Mouse (Mus musculus) limb, embryonic 14.5 days (tissue): ENCODE measurements around the gene Rdh9. TPM values are rescaled to one million over a fixed set of nuclear protein-coding genes. Genes with fewer than 3 reads are reported as not detected.
"Not testable (repeated sequence)": the region's sequence is repeated elsewhere in the genome, so short reads cannot be mapped to it uniquely, and the experiment has no call there.

Source experiments
- ATAC-seq: fragments of 200-750 bp; cut with Nextera tagmentation; 2 replicates; pipeline ENCODE4 v1.8.0; 2017; ENCODE audit warnings: low read depth, moderate number of reproducible peaks, moderate TSS enrichment; ENCODE audit not compliant: low FRiP score
- DNase-seq: peaks from one replicate; pipeline ENCODE4 v3.0.0-alpha.2; 2015; ENCODE audit warnings: low spot score
- H3K27ac ChIP-seq: fragments of 300-500 bp; sonication (generic); replicated peaks from 2 replicates; pipeline ENCODE4 v1.5.1; 2014; ENCODE audit warnings: low read depth, mild to moderate bottlenecking, low read length, moderate library complexity, mixed read lengths
- H3K27me3 ChIP-seq: fragments of 300-500 bp; sonication (generic); 2 replicates; pipeline ENCODE4 v1.6.1; 2014; ENCODE audit warnings: low read length, mixed read lengths; ENCODE audit not compliant: control insufficient read depth, insufficient read depth
- H3K36me3 ChIP-seq: fragments of 300-500 bp; sonication (generic); 2 replicates; pipeline ENCODE4 v1.6.1; 2014; ENCODE audit warnings: mild to moderate bottlenecking, low read length, moderate library complexity, mixed read lengths; ENCODE audit not compliant: control insufficient read depth, insufficient read depth
- H3K4me1 ChIP-seq: fragments of 300-500 bp; sonication (generic); 2 replicates; pipeline ENCODE4 v1.6.1; 2014; ENCODE audit warnings: antibody characterized with exemption, low read length, mixed read lengths; ENCODE audit not compliant: control insufficient read depth, insufficient read depth
- H3K4me2 ChIP-seq: fragments of 300-500 bp; sonication (generic); replicated peaks from 2 replicates; pipeline ENCODE4 v1.6.1; 2014; ENCODE audit warnings: low read depth, mild to moderate bottlenecking, low read length, moderate library complexity; ENCODE audit not compliant: severe bottlenecking
- H3K4me3 ChIP-seq: fragments of 300-500 bp; sonication (generic); replicated peaks from 2 replicates; pipeline ENCODE4 v1.5.1; 2014; ENCODE audit warnings: low read length
- H3K9ac ChIP-seq: fragments of 300-500 bp; sonication (generic); 2 replicates; pipeline ENCODE4 v1.6.1; 2014; ENCODE audit warnings: mild to moderate bottlenecking, low read depth, low read length, moderate library complexity; ENCODE audit not compliant: severe bottlenecking
- H3K9me3 ChIP-seq: fragments of 300-500 bp; sonication (generic); 2 replicates; pipeline ENCODE4 v1.6.1; 2016; ENCODE audit warnings: low read length; ENCODE audit not compliant: control insufficient read depth
- POLR2A ChIP-seq: fragments of 200-500 bp; IDR thresholded peaks from 2 replicates; pipeline ENCODE4 v1.8.0; 2012; ENCODE audit warnings: inconsistent platforms, mild to moderate bottlenecking, moderate library complexity, borderline replicate concordance; ENCODE audit not compliant: insufficient read depth, insufficient read length; ENCODE audit errors: extremely low read depth
- WGBS: fragments of 180-500 bp; shearing (Covaris S2); extraction: QIAGEN DNeasy Blood & Tissue Kit; methylation state at CpG from one replicate; pipeline ENCODE4 v1.1.7; 2014; 5-methylcytosine and 5-hydroxymethylcytosine counted together
- polyA plus RNA-seq, 2 experiments: library from polyadenylated mRNA; depleted of rRNA in 1 of 2; stranded (reverse) in 1 of 2; unstranded in 1 of 2; fragments of >200 nt; fragmentation: Nextera tagmentation in 1 of 2; extraction: Ambion mirVana in 1 of 2; gene quantifications; 2 replicates each; pipeline versions ENCODE4 v1.2.1 to v1.2.3; 2012 to 2014

Gene Rdh9
- polyA plus RNA-seq, 2 experiments = 0.33 TPM; not detected in 1

DNA sequence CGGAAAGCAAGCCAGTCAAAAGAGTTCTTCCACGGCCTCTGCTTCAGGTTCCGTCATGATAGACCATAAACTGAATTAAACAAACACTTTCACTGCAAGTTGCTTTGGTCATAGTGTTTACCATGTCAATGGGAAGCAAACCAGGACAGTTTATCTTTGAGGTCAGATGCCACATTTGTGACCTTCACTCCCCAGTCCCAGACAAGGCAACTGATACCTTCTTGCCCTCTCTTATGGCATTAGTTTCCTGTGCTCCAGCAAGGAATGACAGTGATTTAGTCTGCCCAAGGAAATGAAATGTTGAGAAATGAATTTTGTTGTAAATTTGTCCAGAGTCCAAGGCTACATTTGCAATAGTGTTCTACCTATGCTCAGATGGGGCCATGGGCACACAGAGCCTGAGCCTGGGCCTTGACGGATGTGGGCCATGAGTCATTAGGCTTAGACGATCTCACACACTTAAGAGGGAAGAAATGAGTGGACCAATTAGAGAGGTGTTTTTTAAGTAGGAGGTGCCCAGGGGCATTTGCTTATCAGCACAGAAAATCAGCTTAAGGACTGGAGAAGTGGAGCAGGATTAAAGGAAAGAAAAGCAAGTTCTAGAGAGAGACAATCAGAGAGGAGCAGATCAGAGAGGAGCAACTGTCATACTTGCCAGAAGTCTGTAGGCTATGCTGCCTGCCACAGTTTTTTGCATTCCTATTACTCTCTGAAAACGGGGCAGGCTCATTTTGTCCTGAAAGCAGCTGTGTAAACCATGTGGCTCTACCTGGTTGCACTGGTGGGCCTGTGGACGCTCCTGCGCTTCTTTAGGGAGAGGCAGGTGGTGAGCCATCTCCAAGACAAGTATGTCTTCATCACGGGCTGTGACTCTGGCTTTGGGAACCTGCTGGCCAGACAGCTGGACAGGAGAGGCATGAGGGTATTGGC lies 16.7 kb upstream of the Rdh9 start, which contains the start of the genes Rdh1 and Rdh16f1:
TSS of gene Rdh1 (plus strand) at position 541 of the 930 bp plus-strand sequence.
TSS of gene Rdh16f1 (plus strand) at position 607 of the 930 bp plus-strand sequence.
- Histone ChIP-seq H3K4me1 (no peaks in the 10 kb centered on the region; the same call in 1 of the 2 replicates), H3K4me2 (no peak within 1 kb of the TSS), H3K36me3 (no peaks in the 10 kb centered on the region), H3K27ac (no peak within 1 kb of the TSS), H3K4me3 (no peak within 1 kb of the TSS), H3K9ac (no peak within 1 kb of the TSS), H3K9me3 (no peaks in the 10 kb centered on the region), H3K27me3 (no peaks in the 10 kb centered on the region)
- 50% methylated on average over 9 of the region's 9 CpGs for WGBS
- TF ChIP-seq POLR2A = no peak
- ATAC-seq (no peak), DNase-seq (no peak)

DNA sequence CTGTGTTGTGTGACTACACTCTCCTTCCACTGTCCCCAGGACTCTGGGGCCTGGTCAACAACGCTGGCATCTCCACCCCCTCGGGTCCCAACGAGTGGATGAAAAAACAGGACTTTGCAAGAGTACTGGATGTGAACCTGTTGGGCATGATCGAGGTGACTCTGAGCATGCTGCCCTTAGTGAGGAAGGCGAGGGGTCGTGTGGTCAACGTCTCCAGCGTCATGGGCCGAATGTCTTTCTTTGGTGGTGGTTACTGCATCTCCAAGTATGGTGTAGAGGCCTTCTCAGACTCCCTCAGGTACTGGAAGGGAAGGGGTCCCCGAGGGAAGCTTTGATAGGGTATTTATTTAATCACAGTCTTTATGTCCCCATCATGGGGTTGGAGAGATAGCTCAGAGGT lies 13.3 kb upstream of the Rdh9 start:
- not testable (repeated sequence) for H3K4me3 ChIP-seq, DNase-seq, H3K9ac ChIP-seq, H3K27me3 ChIP-seq, H3K4me2 ChIP-seq, H3K27ac ChIP-seq, ATAC-seq, H3K4me1 ChIP-seq, H3K36me3 ChIP-seq, H3K9me3 ChIP-seq
- WGBS = 88% methylated on average over 10 of the region's 10 CpGs

DNA sequence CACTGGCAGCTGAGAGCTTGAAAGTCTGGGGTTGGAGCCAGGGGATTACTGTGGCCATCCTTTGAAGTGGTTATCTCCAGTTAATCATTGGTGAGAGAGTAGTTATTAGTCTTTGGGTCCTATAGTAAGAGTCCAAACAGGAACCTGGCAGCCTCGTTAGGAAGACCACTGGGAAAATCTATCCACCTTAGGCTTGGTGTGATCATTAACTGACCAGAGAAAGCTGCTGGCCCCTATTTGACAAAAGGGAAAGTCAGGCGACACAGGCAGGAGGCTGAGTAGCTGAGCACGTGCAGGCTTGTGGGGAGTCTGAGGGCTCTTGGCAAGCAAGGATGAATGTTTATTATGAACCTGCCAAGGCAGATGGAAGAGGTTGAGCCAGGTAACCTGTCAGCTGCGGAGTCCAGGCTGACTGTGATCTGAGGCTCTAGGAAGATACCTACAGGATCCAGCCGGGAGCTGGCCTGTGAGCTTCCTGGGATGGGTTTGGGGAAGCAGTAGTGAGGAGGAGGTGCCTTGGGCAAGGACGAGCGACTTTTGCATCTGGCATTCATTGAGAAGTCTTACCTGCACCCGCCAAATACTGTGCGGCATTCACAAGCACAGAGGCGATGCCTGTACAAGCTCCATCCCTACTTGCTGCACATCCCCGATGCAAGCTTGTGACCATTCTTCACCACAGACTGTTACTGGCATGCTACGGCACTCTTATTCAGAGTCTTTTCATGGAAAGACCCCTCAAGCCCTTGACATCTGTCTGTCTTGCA lies 12.1 kb upstream of the Rdh9 start:
- Histone ChIP-seq H3K27ac (no peak overlapping the region), H3K9ac (no peak overlapping the region), H3K9me3 (no peaks in the 10 kb centered on the region), H3K4me2 (no peak overlapping the region), H3K27me3 (no peaks in the 10 kb centered on the region), H3K36me3 (no peaks in the 10 kb centered on the region), H3K4me3 (no peak overlapping the region), H3K4me1 (no peaks in the 10 kb centered on the region)
- ATAC-seq (no peak), DNase-seq (no peak)
- no peak for TF ChIP-seq POLR2A
- 61% methylated on average over 12 of the region's 12 CpGs for WGBS

DNA sequence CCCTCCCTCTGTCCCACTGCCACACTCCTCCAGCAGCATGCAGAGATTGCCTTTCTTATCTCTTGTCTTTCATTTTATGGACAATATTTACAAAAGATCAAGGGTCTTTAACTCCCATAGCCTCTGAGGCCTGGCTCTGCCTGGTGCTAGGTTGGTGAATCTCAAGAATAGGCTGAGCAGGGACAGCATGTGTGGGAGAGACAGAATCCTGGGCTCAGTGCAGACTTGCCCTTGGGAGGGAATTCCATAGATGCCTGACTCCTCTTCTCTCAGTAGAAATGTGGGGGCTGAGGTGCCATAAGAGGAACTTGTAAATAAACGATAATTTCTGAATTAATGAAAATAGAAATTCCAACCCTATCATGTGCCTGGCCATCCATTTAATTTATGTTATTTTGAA lies 9.6 kb upstream of the Rdh9 start:
- no peaks in the 10 kb centered on the region for H3K4me1 ChIP-seq
- H3K27me3 ChIP-seq = no peaks in the 10 kb centered on the region
- 71% methylated on average over 1 of the region's 1 CpGs for WGBS
- no peaks in the 10 kb centered on the region for H3K36me3 ChIP-seq
- ATAC-seq = no peak
- no peak overlapping the region for H3K27ac ChIP-seq
- DNase-seq = no peak
- no peak for TF ChIP-seq POLR2A
- no peak overlapping the region for H3K4me2 ChIP-seq
- H3K4me3 ChIP-seq = no peak overlapping the region
- H3K9me3 ChIP-seq = no peaks in the 10 kb centered on the region
- H3K9ac ChIP-seq = no peak overlapping the region

DNA sequence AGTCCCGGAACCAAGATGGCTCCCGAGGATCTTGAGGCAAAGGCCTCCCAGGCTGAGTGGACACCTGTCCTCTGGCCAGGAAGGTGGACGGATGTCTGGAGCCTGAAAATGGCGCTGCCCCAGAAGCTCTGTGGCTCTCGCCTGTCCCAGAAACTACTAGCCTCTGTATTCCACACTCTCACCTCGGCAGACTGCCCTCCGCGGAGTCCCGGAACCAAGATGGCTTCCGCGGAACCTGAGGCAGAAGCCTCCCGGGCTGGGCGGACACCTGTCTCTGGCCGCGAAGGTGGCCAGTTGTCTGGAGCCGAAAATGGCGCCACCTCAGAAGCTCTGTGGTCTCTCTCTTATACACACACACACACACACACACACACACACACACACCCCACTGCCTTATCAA lies 6.1 kb downstream of the Rdh9 start:
- WGBS = 95% methylated on average over 17 of the region's 17 CpGs
- not testable (repeated sequence) for H3K9ac ChIP-seq, H3K4me2 ChIP-seq, ATAC-seq, DNase-seq, H3K9me3 ChIP-seq, H3K27me3 ChIP-seq, H3K27ac ChIP-seq, H3K4me3 ChIP-seq, H3K36me3 ChIP-seq, H3K4me1 ChIP-seq

DNA sequence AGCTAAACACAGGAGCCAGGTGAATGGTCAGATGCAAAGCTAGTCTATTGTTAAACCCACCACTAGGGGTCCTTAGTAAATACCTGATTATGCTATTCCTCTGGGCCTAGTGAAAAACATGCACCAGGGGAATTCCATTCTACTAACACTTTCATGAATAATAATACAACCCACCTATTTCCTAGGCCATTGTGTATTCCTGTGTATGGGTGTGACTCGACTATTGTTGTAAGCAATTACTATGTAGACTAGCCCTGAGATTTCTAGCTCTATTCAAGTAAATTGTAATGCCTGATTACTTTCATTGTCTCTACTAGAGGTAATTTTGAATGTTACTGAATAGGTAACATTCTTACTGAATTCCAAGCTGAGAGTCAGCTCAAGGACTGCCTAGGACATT lies 9.2 kb downstream of the Rdh9 start:
- not testable (repeated sequence) for H3K36me3 ChIP-seq, H3K27me3 ChIP-seq, H3K4me1 ChIP-seq, H3K4me3 ChIP-seq, DNase-seq, H3K9me3 ChIP-seq, H3K9ac ChIP-seq, ATAC-seq, H3K27ac ChIP-seq, H3K4me2 ChIP-seq
- WGBS = 85% methylated on average over 1 of the region's 1 CpGs
